Mouse (Mus musculus) gastrocnemius, adult 18-20 months (tissue): ENCODE data around the gene Fam234a. TPM values are rescaled to one million over a fixed set of nuclear protein-coding genes. Genes with fewer than 3 reads are reported as not detected.
"Not testable (repeated sequence)": the region's sequence is repeated elsewhere in the genome, so short reads cannot be mapped to it uniquely, and the experiment has no call there.

Experiments
- DNase-seq: peaks from one replicate; pipeline ENCODE4 v3.0.0; 2021; ENCODE audit warnings: low spot score
- total RNA-seq, 2 experiments: library from RNA; stranded (reverse); gene quantifications; 2 replicates each; pipeline ENCODE4 v1.2.3; 2021

The Fam234a gene
- total RNA-seq, 2 experiments from 2014 or later = 76.7 to 85.3 TPM

DNA sequence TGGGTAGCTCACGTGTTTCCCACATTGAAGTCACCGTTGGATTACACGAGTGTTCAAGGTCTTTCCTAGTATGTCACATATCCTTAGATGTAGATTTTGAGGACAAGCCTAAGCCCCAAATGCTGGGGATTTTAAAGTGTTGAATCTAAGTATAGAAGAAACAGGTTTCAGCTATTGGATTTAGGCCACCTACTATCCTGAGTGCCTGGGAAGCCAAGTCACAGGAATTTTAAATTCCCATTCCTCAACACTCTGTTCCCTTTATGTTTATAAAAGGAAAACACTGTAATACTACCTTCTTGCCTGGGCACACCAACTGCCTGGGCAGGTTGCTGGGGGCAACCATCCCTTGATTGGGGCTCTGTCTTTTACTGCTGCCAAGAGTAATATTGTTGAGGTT lies 62.9 kb downstream of the Fam234a start:
- no peak for DNase-seq

GRCm38 (mm10) chr17:26178611-26179010 lies 65.4 kb downstream of the Fam234a start:
- no peak for DNase-seq

DNA sequence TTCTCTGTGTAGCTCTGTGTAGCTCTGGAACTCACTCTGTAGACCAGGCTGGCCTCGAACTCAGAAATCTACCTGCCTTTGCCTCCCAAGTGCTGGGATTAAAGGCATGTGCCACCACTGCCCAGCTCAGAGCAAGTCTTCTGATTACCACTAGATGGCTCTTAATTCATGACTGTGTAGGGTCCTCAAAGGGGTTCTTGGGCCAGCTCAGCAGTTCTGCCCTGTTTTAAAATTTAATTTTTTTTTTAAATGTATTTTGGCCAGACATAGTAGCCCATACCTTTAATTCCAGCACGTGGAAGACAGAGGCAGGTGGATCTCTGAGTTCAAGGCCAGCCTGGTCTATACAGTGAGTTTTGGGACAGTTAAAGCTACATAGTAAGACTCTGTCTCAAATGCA lies 68.8 kb downstream of the Fam234a start:
- not testable (repeated sequence) for DNase-seq

DNA sequence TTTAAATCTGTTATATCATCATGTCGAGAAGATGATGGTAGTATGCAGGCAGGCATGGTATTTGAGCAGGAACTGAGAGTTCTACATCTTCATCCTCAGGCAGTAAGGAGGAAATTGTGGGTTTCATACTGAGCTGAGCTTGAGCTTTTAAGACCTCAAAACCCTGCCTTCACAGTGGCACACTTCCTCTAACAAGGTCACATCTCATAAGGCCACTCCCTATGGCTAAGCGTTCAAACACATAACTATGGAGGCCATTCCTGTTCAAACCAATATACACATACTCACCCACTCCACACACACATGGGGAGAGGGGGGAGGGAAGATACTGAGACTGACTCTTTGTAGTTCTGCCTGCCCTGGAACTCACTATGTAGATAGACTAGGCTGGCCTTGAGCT lies 76.0 kb downstream of the Fam234a start:
- no peak for DNase-seq

GRCm38 (mm10) chr17:26162736-26163135 lies 81.3 kb downstream of the Fam234a start:
- no peak for DNase-seq

Other genes starting within 250 kb of the Fam234a start
- gene Rab11fip3, start 174.7 kb downstream of the Fam234a start, total RNA-seq = 10 to 100 TPM; 88.9 to 96.2 TPM
- 1 to 10 TPM; 2.6 to 2.8 TPM for gene Decr2, start 153.9 kb downstream of the Fam234a start, total RNA-seq
- gene Nme4, start 148.6 kb downstream of the Fam234a start, total RNA-seq = 1 to 10 TPM; 2.5 to 2.9 TPM
- 1 to 10 TPM; 2.0 to 3.9 TPM for gene Tmem8, start 130.9 kb downstream of the Fam234a start, total RNA-seq
- gene Mrpl28, start 120.7 kb downstream of the Fam234a start, total RNA-seq = 10 to 100 TPM; 57.4 to 66.2 TPM
- 10 to 100 TPM; 15.7 to 18.2 TPM for gene Axin1, start 105.6 kb downstream of the Fam234a start, total RNA-seq
- gene Pdia2, start 45.2 kb downstream of the Fam234a start, total RNA-seq = not detected
- gene Rgs11, start 41.3 kb downstream of the Fam234a start, total RNA-seq = under 1 TPM; 0.48 to 0.66 TPM
- gene Arhgdig, start 36.5 kb downstream of the Fam234a start, total RNA-seq = 1 to 10 TPM; 1.2 to 1.4 TPM
- gene Luc7l, start 8.7 kb upstream of the Fam234a start, total RNA-seq = 10 to 100 TPM in 1 of 2 experiments, 1 to 10 TPM in 1; 9.6 to 11.6 TPM
- 1 to 10 TPM; 2.6 to 3.0 TPM for gene Neurl1b, start 170.6 kb upstream of the Fam234a start, total RNA-seq